Mouse (Mus musculus): ENCODE measurements around the gene Lgi4. TPM values are rescaled to one million over a fixed set of nuclear protein-coding genes. Genes with fewer than 3 reads are reported as not detected.
A peak's percentile ranks its signal among the peaks of the same experiment; 100 is the strongest.

The Lgi4 gene
- polyA plus RNA-seq, 1 experiment from 2014 or later, result 0.44 TPM

GRCm38 (mm10) chr7:31035291-31035690 is 23.9 kb upstream of the Lgi4 start:
- H3K4me1 ChIP-seq (replicated peaks; ENCODE audit: control insufficient read depth, insufficient read depth, low read length), result no peaks in the 10 kb centered on the region
- no peaks in the 10 kb centered on the region for H3K27me3 ChIP-seq (ENCODE audit: control insufficient read depth, insufficient read depth, low read length)
- 82% methylated on average over 11 of the region's 11 CpGs for WGBS
- no peaks in the 10 kb centered on the region for H3K36me3 ChIP-seq (ENCODE audit: control insufficient read depth, insufficient read depth, low read length)
- H3K9ac ChIP-seq (ENCODE audit: low read length), result no peak overlapping the region
- no peak overlapping the region for H3K27ac ChIP-seq (ENCODE audit: low read depth, low read length)
- no peak for ATAC-seq (replicated peaks; ENCODE audit: low FRiP score)
- H3K4me3 ChIP-seq (ENCODE audit: low read depth, low read length), result no peak overlapping the region
- no peak for DNase-seq (ENCODE audit: low spot score)
- H3K4me2 ChIP-seq (ENCODE audit: low read depth, low read length, severe bottlenecking), result no peak overlapping the region
- no peaks in the 10 kb centered on the region for H3K9me3 ChIP-seq (ENCODE audit: control insufficient read depth, low read length)

- no peak for ATAC-seq (replicated peaks; ENCODE audit: low FRiP score)
- no peak for DNase-seq (ENCODE audit: low spot score)
- Histone ChIP-seq H3K27ac (ENCODE audit: low read depth, low read length) (no peak overlapping the region), H3K4me2 (ENCODE audit: low read depth, low read length, severe bottlenecking) (no peak overlapping the region), H3K27me3 (ENCODE audit: control insufficient read depth, insufficient read depth, low read length) (peaks cover 6% of the 10 kb centered on the region), H3K36me3 (ENCODE audit: control insufficient read depth, insufficient read depth, low read length) (no peaks in the 10 kb centered on the region), H3K4me3 (ENCODE audit: low read depth, low read length) (no peak overlapping the region), H3K9me3 (ENCODE audit: control insufficient read depth, low read length) (no peaks in the 10 kb centered on the region), H3K9ac (ENCODE audit: low read length) (no peak overlapping the region), H3K4me1 (replicated peaks; ENCODE audit: control insufficient read depth, insufficient read depth, low read length) (0 out of 2 replicates have a peak, but pooled peaks cover 2% of the 10 kb centered on the region)
- 89% methylated on average over 7 of the region's 7 CpGs for WGBS
Observed at GRCm38 (mm10) chr7:31036917-31037316, 22.2 kb upstream of the Lgi4 start.

GRCm38 (mm10) chr7:31037675-31038074 is 21.5 kb upstream of the Lgi4 start:
- Histone ChIP-seq H3K4me3 (ENCODE audit: low read depth, low read length) (no peak overlapping the region), H3K4me2 (ENCODE audit: low read depth, low read length, severe bottlenecking) (no peak overlapping the region), H3K36me3 (ENCODE audit: control insufficient read depth, insufficient read depth, low read length) (no peaks in the 10 kb centered on the region), H3K4me1 (replicated peaks; ENCODE audit: control insufficient read depth, insufficient read depth, low read length) (0 out of 2 replicates have a peak, but pooled peaks cover 2% of the 10 kb centered on the region), H3K9ac (ENCODE audit: low read length) (no peak overlapping the region), H3K27ac (ENCODE audit: low read depth, low read length) (no peak overlapping the region), H3K27me3 (ENCODE audit: control insufficient read depth, insufficient read depth, low read length) (peaks cover 14% of the 10 kb centered on the region), H3K9me3 (ENCODE audit: control insufficient read depth, low read length) (no peaks in the 10 kb centered on the region)
- WGBS, result 63% methylated on average over 2 of the region's 2 CpGs
- DNase-seq (ENCODE audit: low spot score), result no peak
- ATAC-seq (replicated peaks; ENCODE audit: low FRiP score), result no peak

GRCm38 (mm10) chr7:31039011-31039410 is 20.1 kb upstream of the Lgi4 start:
- Histone ChIP-seq H3K4me2 (ENCODE audit: low read depth, low read length, severe bottlenecking) (no peak overlapping the region), H3K27me3 (ENCODE audit: control insufficient read depth, insufficient read depth, low read length) (peaks cover 16% of the 10 kb centered on the region), H3K4me3 (ENCODE audit: low read depth, low read length) (no peak overlapping the region), H3K36me3 (ENCODE audit: control insufficient read depth, insufficient read depth, low read length) (no peaks in the 10 kb centered on the region), H3K4me1 (replicated peaks; ENCODE audit: control insufficient read depth, insufficient read depth, low read length) (0 out of 2 replicates have a peak, but pooled peaks cover 2% of the 10 kb centered on the region), H3K9me3 (ENCODE audit: control insufficient read depth, low read length) (no peaks in the 10 kb centered on the region), H3K9ac (ENCODE audit: low read length) (no peak overlapping the region), H3K27ac (ENCODE audit: low read depth, low read length) (no peak overlapping the region)
- ATAC-seq (replicated peaks; ENCODE audit: low FRiP score), result no peak
- no peak for DNase-seq (ENCODE audit: low spot score)
- 93% methylated on average over 4 of the region's 4 CpGs for WGBS

- no peak overlapping the region for H3K27ac ChIP-seq (ENCODE audit: low read depth, low read length)
- H3K4me3 ChIP-seq (ENCODE audit: low read depth, low read length), result no peak overlapping the region
- no peak for DNase-seq (ENCODE audit: low spot score)
- no peaks in the 10 kb centered on the region for H3K9me3 ChIP-seq (ENCODE audit: control insufficient read depth, low read length)
- peaks cover 16% of the 10 kb centered on the region for H3K27me3 ChIP-seq (ENCODE audit: control insufficient read depth, insufficient read depth, low read length)
- H3K4me2 ChIP-seq (ENCODE audit: low read depth, low read length, severe bottlenecking), result no peak overlapping the region
- 0 out of 2 replicates have a peak, but pooled peaks cover 2% of the 10 kb centered on the region for H3K4me1 ChIP-seq (replicated peaks; ENCODE audit: control insufficient read depth, insufficient read depth, low read length)
- no peaks in the 10 kb centered on the region for H3K36me3 ChIP-seq (ENCODE audit: control insufficient read depth, insufficient read depth, low read length)
- WGBS, result 83% methylated on average over 12 of the region's 12 CpGs
- ATAC-seq (replicated peaks; ENCODE audit: low FRiP score), result no peak
- no peak overlapping the region for H3K9ac ChIP-seq (ENCODE audit: low read length)
Observed at GRCm38 (mm10) chr7:31040281-31041022, 18.7 kb upstream of the Lgi4 start.

GRCm38 (mm10) chr7:31041023-31041407 is 18.1 kb upstream of the Lgi4 start:
- ATAC-seq (replicated peaks; ENCODE audit: low FRiP score) (no peak), DNase-seq (ENCODE audit: low spot score) (no peak)
- no peak overlapping the region for H3K27ac ChIP-seq (ENCODE audit: low read depth, low read length)
- H3K36me3 ChIP-seq (ENCODE audit: control insufficient read depth, insufficient read depth, low read length), result no peaks in the 10 kb centered on the region
- WGBS, result 38% methylated on average over 8 of the region's 8 CpGs
- peaks cover 16% of the 10 kb centered on the region for H3K27me3 ChIP-seq (ENCODE audit: control insufficient read depth, insufficient read depth, low read length)
- H3K4me3 ChIP-seq (ENCODE audit: low read depth, low read length), result no peak overlapping the region
- no peaks in the 10 kb centered on the region for H3K9me3 ChIP-seq (ENCODE audit: control insufficient read depth, low read length)
- H3K4me1 ChIP-seq (replicated peaks; ENCODE audit: control insufficient read depth, insufficient read depth, low read length), result 0 out of 2 replicates have a peak, but pooled peaks cover 2% of the 10 kb centered on the region
- H3K9ac ChIP-seq (ENCODE audit: low read length), result no peak overlapping the region
- no peak overlapping the region for H3K4me2 ChIP-seq (ENCODE audit: low read depth, low read length, severe bottlenecking)

GRCm38 (mm10) chr7:31041662-31042315 is 17.4 kb upstream of the Lgi4 start:
- Histone ChIP-seq H3K4me3 (ENCODE audit: low read depth, low read length) (no peak overlapping the region), H3K36me3 (ENCODE audit: control insufficient read depth, insufficient read depth, low read length) (no peaks in the 10 kb centered on the region), H3K27ac (ENCODE audit: low read depth, low read length) (no peak overlapping the region), H3K4me2 (ENCODE audit: low read depth, low read length, severe bottlenecking) (peak overlapping the region; percentile 39), H3K9ac (ENCODE audit: low read length) (no peak overlapping the region), H3K27me3 (ENCODE audit: control insufficient read depth, insufficient read depth, low read length) (peaks cover 16% of the 10 kb centered on the region), H3K9me3 (ENCODE audit: control insufficient read depth, low read length) (no peaks in the 10 kb centered on the region), H3K4me1 (replicated peaks; ENCODE audit: control insufficient read depth, insufficient read depth, low read length) (0 out of 2 replicates have a peak, but pooled peaks cover 2% of the 10 kb centered on the region)
- DNase-seq (ENCODE audit: low spot score), result no peak
- ATAC-seq (replicated peaks; ENCODE audit: low FRiP score), result no peak
- 3% methylated on average over 28 of the region's 28 CpGs for WGBS

- WGBS, result 34% methylated on average over 10 of the region's 10 CpGs
- 0 out of 2 replicates have a peak, but pooled peaks cover 2% of the 10 kb centered on the region for H3K4me1 ChIP-seq (replicated peaks; ENCODE audit: control insufficient read depth, insufficient read depth, low read length)
- no peak for DNase-seq (ENCODE audit: low spot score)
- no peak within 1 kb of the TSS for H3K27ac ChIP-seq (ENCODE audit: low read depth, low read length)
- no peak within 1 kb of the TSS for H3K4me3 ChIP-seq (ENCODE audit: low read depth, low read length)
- ATAC-seq (replicated peaks; ENCODE audit: low FRiP score), result no peak
- H3K9me3 ChIP-seq (ENCODE audit: control insufficient read depth, low read length), result no peaks in the 10 kb centered on the region
- no peaks in the 10 kb centered on the region for H3K36me3 ChIP-seq (ENCODE audit: control insufficient read depth, insufficient read depth, low read length)
- H3K4me2 ChIP-seq (ENCODE audit: low read depth, low read length, severe bottlenecking), result peak within 1 kb of the TSS; percentile 39
- peaks cover 16% of the 10 kb centered on the region for H3K27me3 ChIP-seq (ENCODE audit: control insufficient read depth, insufficient read depth, low read length)
- no peak within 1 kb of the TSS for H3K9ac ChIP-seq (ENCODE audit: low read length)
Observed at GRCm38 (mm10) chr7:31042431-31042910, 16.7 kb upstream of the Lgi4 start, which contains the start of gene Fxyd5. Gene Fxyd5 (minus strand): TSS chr7:31042481.
